ENCODE assay signal across 25 mouse cellular contexts in the genomic region with DNA sequence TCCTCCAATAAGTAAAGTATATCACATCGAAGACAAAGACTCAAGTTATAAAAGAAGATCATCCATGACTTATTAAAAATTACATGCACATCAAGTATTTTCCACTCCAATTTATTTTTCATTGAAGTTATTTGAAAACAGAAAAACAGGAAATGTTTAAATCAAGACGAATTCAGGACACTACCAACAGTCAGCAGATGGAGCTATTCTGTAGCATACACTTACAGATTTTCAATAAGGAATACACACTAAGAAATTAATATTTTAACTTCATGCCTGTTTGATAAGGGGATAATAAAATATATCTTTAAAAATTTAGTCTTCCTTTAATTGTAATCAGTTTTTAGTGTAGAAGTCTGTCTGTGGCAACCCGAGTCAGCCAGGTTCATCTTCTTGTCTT.
"Had no signal": no experiment of that assay in that cellular context is flagged by ENCODE, and none has a peak within 500 bp of the region (broad histone marks: within the 10 kb centered on the region; RNA-seq: fewer than 3 reads in every experiment).

No protein-coding gene starts in this region.

- H3K9me3 ChIP-seq: limb, embryonic 10.5 days; limb, embryonic 13.5 days; liver, embryonic 12.5 days; liver, embryonic 15.5 days; lung, embryonic 15.5 days; megakaryocyte, embryonic 14.5 days; midbrain, embryonic 10.5 days; midbrain, embryonic 13.5 days; neural tube, embryonic 12.5 days; neural tube, embryonic 15.5 days had no signal

- ATAC-seq: liver, embryonic 12.5 days; midbrain, embryonic 13.5 days had no signal

- DNase-seq: kidney, adult 9 months; kidney, postnatal 14 days; kidney, postnatal 4 days; layer of hippocampus, postnatal 36 days; liver; lung, adult 18-20 months; lung, postnatal 10 days; lung, postnatal 36 days; right cerebral cortex, adult 18-20 months; right cerebral cortex, postnatal 14 days; right cerebral cortex, postnatal 4 days; thymus, adult 2 months; thymus, postnatal 14 days; thymus, postnatal 4 days had no signal

- H3K27me3 ChIP-seq: limb, embryonic 13.5 days; liver, embryonic 12.5 days; liver, embryonic 15.5 days; lung, embryonic 15.5 days; megakaryocyte, embryonic 14.5 days; midbrain, embryonic 13.5 days; neural tube, embryonic 12.5 days; neural tube, embryonic 15.5 days had no signal

- H3K4me2 ChIP-seq: limb, embryonic 13.5 days; liver, embryonic 12.5 days; liver, embryonic 15.5 days; lung, embryonic 15.5 days; midbrain, embryonic 13.5 days; neural tube, embryonic 12.5 days; neural tube, embryonic 15.5 days had no signal

- H3K27ac ChIP-seq: limb, embryonic 10.5 days; limb, embryonic 13.5 days; liver, embryonic 12.5 days; liver, embryonic 15.5 days; lung, embryonic 15.5 days; midbrain, embryonic 10.5 days; midbrain, embryonic 13.5 days; neural tube, embryonic 12.5 days; neural tube, embryonic 15.5 days; stomach, postnatal 0 days had no signal

- H3K9ac ChIP-seq: limb, embryonic 13.5 days; liver, embryonic 12.5 days; liver, embryonic 15.5 days; lung, embryonic 15.5 days; midbrain, embryonic 13.5 days; neural tube, embryonic 12.5 days; neural tube, embryonic 15.5 days had no signal

- H3K4me3 ChIP-seq: limb, embryonic 10.5 days; limb, embryonic 13.5 days; liver, embryonic 12.5 days; liver, embryonic 15.5 days; lung, embryonic 15.5 days; megakaryocyte, embryonic 14.5 days; midbrain, embryonic 10.5 days; midbrain, embryonic 13.5 days; neural tube, embryonic 12.5 days; neural tube, embryonic 15.5 days had no signal

- H3K4me1 ChIP-seq: limb, embryonic 10.5 days; limb, embryonic 13.5 days; liver, embryonic 12.5 days; liver, embryonic 15.5 days; lung, embryonic 15.5 days; megakaryocyte, embryonic 14.5 days; midbrain, embryonic 10.5 days; midbrain, embryonic 13.5 days; neural tube, embryonic 12.5 days; neural tube, embryonic 15.5 days had no signal

- H3K36me3 ChIP-seq: limb, embryonic 10.5 days; limb, embryonic 13.5 days; liver, embryonic 12.5 days; liver, embryonic 15.5 days; lung, embryonic 15.5 days; midbrain, embryonic 10.5 days; midbrain, embryonic 13.5 days; neural tube, embryonic 12.5 days; neural tube, embryonic 15.5 days had no signal
